Mouse (Mus musculus): ENCODE results near the gene Lrsam1. TPM values are rescaled to one million over a fixed set of nuclear protein-coding genes. Genes with fewer than 3 reads are reported as not detected.

The Lrsam1 gene
- polyA plus RNA-seq, 1 experiment from 2014 or later = 7.0 TPM

GRCm38 (mm10) chr2:32917526-32917925, 43.9 kb downstream of the Lrsam1 start:
- Histone ChIP-seq H3K27ac (replicated peaks; ENCODE audit: low read depth, low read length) (peak overlapping the region; percentile 88), H3K9me3 (ENCODE audit: control insufficient read depth, low read length) (no peaks in the 10 kb centered on the region), H3K36me3 (ENCODE audit: control insufficient read depth, insufficient read depth, low read length) (peaks cover 6% of the 10 kb centered on the region; the same call in 1 of the 2 replicates), H3K9ac (ENCODE audit: low read length) (no peak overlapping the region), H3K4me1 (ENCODE audit: control insufficient read depth, insufficient read depth, low read length) (peaks cover 31% of the 10 kb centered on the region), H3K4me2 (ENCODE audit: low read depth, severe bottlenecking) (no peak overlapping the region), H3K4me3 (ENCODE audit: low read depth, low read length) (no peak overlapping the region), H3K27me3 (ENCODE audit: control insufficient read depth, insufficient read depth, low read length) (no peaks in the 10 kb centered on the region)
- ATAC-seq (ENCODE audit: insufficient number of reproducible peaks, low FRiP score, low TSS enrichment, low read depth) (no peak), DNase-seq (ENCODE audit: low spot score) (no peak)
- WGBS = 86% methylated on average over 11 of the region's 11 CpGs

- Histone ChIP-seq H3K27ac (replicated peaks; ENCODE audit: low read depth, low read length) (peak overlapping the region; percentile 68), H3K4me3 (ENCODE audit: low read depth, low read length) (no peak overlapping the region), H3K9me3 (ENCODE audit: control insufficient read depth, low read length) (no peaks in the 10 kb centered on the region), H3K9ac (ENCODE audit: low read length) (peak overlapping the region; percentile 5; the same call in 1 of the 2 replicates), H3K27me3 (ENCODE audit: control insufficient read depth, insufficient read depth, low read length) (no peaks in the 10 kb centered on the region), H3K36me3 (ENCODE audit: control insufficient read depth, insufficient read depth, low read length) (peaks cover 3% of the 10 kb centered on the region; the same call in 1 of the 2 replicates), H3K4me1 (ENCODE audit: control insufficient read depth, insufficient read depth, low read length) (peaks cover 31% of the 10 kb centered on the region), H3K4me2 (ENCODE audit: low read depth, severe bottlenecking) (no peak overlapping the region)
- ATAC-seq (ENCODE audit: insufficient number of reproducible peaks, low FRiP score, low TSS enrichment, low read depth) (peak; percentile 41; the same call in 1 of the 2 replicates), DNase-seq (ENCODE audit: low spot score) (peak; percentile 45)
- WGBS = 23% methylated on average over 3 of the region's 3 CpGs
These were observed 46.5 kb downstream of the Lrsam1 start for GRCm38 (mm10) chr2:32914896-32915295.

- Histone ChIP-seq H3K4me3 (ENCODE audit: low read depth, low read length) (no peak overlapping the region), H3K27ac (replicated peaks; ENCODE audit: low read depth, low read length) (peak overlapping the region; percentile 68), H3K4me2 (ENCODE audit: low read depth, severe bottlenecking) (no peak overlapping the region), H3K27me3 (ENCODE audit: control insufficient read depth, insufficient read depth, low read length) (no peaks in the 10 kb centered on the region), H3K9ac (ENCODE audit: low read length) (peak overlapping the region; percentile 23), H3K36me3 (ENCODE audit: control insufficient read depth, insufficient read depth, low read length) (no peaks in the 10 kb centered on the region; the same call in 1 of the 2 replicates), H3K4me1 (ENCODE audit: control insufficient read depth, insufficient read depth, low read length) (peaks cover 31% of the 10 kb centered on the region), H3K9me3 (ENCODE audit: control insufficient read depth, low read length) (no peaks in the 10 kb centered on the region)
- ATAC-seq (ENCODE audit: insufficient number of reproducible peaks, low FRiP score, low TSS enrichment, low read depth) = no peak
- DNase-seq (ENCODE audit: low spot score) = no peak
- 76% methylated on average over 5 of the region's 5 CpGs for WGBS
These were observed 47.1 kb downstream of the Lrsam1 start for GRCm38 (mm10) chr2:32914362-32914761.

DNA sequence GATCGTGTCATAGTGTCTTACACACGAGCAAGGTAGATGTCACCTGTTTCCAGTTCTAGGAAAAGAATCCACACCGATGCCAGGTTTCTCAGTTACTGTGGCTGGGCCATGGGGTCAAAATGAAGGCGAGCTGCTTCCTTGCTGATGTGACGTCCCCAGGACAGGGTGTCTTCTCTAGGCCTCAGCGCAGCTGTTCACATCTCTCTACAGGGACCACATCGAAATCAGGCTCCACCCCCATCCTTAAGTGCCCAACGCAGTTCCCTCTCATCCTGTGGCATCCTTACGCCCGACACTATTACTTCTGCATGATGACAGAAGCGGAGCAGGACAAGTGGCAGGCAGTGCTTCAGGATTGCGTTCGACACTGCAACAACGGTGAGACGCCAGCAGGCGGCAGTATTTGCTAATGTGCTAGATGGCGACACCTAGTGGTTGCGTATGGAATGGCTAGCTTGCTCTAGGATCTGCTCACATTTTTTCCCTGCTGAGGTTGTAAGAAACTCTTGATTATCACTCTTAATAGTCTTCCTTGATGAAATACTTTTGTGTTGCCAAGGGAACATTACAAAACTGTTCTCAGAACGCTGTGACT, 49.1 kb downstream of the Lrsam1 start:
- no peak overlapping the region for H3K9ac ChIP-seq (ENCODE audit: low read length)
- H3K36me3 ChIP-seq (ENCODE audit: control insufficient read depth, insufficient read depth, low read length) = no peaks in the 10 kb centered on the region; the same call in 1 of the 2 replicates
- H3K4me2 ChIP-seq (ENCODE audit: low read depth, severe bottlenecking) = no peak overlapping the region
- ATAC-seq (ENCODE audit: insufficient number of reproducible peaks, low FRiP score, low TSS enrichment, low read depth) = no peak
- H3K27me3 ChIP-seq (ENCODE audit: control insufficient read depth, insufficient read depth, low read length) = no peaks in the 10 kb centered on the region
- DNase-seq (ENCODE audit: low spot score) = peak; percentile 91
- 32% methylated on average over 19 of the region's 19 CpGs for WGBS
- no peaks in the 10 kb centered on the region for H3K9me3 ChIP-seq (ENCODE audit: control insufficient read depth, low read length)
- H3K4me3 ChIP-seq (ENCODE audit: low read depth, low read length) = no peak overlapping the region
- no peak overlapping the region for H3K27ac ChIP-seq (replicated peaks; ENCODE audit: low read depth, low read length)
- H3K4me1 ChIP-seq (ENCODE audit: control insufficient read depth, insufficient read depth, low read length) = peaks cover 25% of the 10 kb centered on the region

DNA sequence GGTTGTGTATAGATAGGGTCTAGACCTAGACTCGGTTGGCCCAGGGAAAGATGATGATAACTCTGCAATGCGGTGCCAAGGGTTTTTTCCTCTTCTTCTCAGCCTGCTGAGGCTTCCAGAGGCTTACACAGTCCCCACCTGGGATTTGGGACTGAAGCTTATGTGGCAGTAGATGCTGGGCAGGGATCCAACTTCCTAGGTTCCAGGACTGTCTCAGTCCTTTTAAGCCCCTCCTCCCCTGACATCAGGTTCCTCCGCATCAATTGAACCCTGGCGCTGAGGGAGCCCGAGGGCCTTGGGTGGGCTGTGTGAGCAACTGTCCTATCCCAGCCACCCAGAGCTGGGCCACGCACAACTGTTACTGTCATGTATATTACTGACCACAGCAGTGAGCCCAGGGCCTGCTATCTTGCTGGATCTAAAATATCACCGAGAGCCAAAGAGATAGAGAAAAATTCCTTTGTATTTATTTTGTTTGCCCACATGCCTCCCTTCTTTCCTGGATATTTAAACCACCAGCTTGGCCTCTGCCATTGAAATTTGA, 49.7 kb downstream of the Lrsam1 start:
- ATAC-seq (ENCODE audit: insufficient number of reproducible peaks, low FRiP score, low TSS enrichment, low read depth) = no peak

DNA sequence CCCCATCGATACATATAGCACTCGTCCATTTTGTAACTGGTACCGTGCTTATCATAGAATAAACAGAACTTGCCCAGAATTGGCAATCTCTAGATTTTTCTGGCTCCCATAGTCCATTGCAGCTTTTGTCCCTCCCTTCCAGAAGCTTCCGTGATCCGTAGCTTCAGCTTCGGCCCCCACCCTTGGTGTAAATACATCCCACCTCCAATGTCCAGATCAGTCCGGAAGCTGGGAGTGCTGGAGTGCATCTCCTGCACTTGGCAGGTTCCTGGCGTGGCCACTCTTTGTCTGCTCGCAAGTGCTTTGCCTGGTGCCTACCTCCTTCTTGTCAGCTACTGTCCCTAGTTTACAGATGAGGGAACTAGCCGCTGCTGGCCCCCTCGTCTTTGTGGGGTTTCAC, 52.6 kb downstream of the Lrsam1 start:
- Histone ChIP-seq H3K4me2 (ENCODE audit: low read depth, severe bottlenecking) (no peak overlapping the region), H3K9me3 (ENCODE audit: control insufficient read depth, low read length) (no peaks in the 10 kb centered on the region), H3K9ac (ENCODE audit: low read length) (no peak overlapping the region), H3K36me3 (ENCODE audit: control insufficient read depth, insufficient read depth, low read length) (no peaks in the 10 kb centered on the region; the same call in 1 of the 2 replicates), H3K27ac (replicated peaks; ENCODE audit: low read depth, low read length) (peak overlapping the region; percentile 51; the same call in 1 of the 2 replicates), H3K4me3 (ENCODE audit: low read depth, low read length) (no peak overlapping the region), H3K4me1 (ENCODE audit: control insufficient read depth, insufficient read depth, low read length) (peaks cover 24% of the 10 kb centered on the region), H3K27me3 (ENCODE audit: control insufficient read depth, insufficient read depth, low read length) (no peaks in the 10 kb centered on the region)
- DNase-seq (ENCODE audit: low spot score) (no peak), ATAC-seq (ENCODE audit: insufficient number of reproducible peaks, low FRiP score, low TSS enrichment, low read depth) (no peak)
- WGBS = 72% methylated on average over 11 of the region's 11 CpGs

More for the DNA sequence above, 49.7 kb downstream of the Lrsam1 start:
- Histone ChIP-seq H3K27me3 (ENCODE audit: control insufficient read depth, insufficient read depth, low read length) (no peaks in the 10 kb centered on the region), H3K4me2 (ENCODE audit: low read depth, severe bottlenecking) (no peak overlapping the region), H3K36me3 (ENCODE audit: control insufficient read depth, insufficient read depth, low read length) (no peaks in the 10 kb centered on the region; the same call in 1 of the 2 replicates), H3K4me1 (ENCODE audit: control insufficient read depth, insufficient read depth, low read length) (peaks cover 30% of the 10 kb centered on the region), H3K9me3 (ENCODE audit: control insufficient read depth, low read length) (no peaks in the 10 kb centered on the region), H3K9ac (ENCODE audit: low read length) (no peak overlapping the region), H3K4me3 (ENCODE audit: low read depth, low read length) (no peak overlapping the region), H3K27ac (replicated peaks; ENCODE audit: low read depth, low read length) (no peak overlapping the region)
- no peak for DNase-seq (ENCODE audit: low spot score)
- WGBS = 87% methylated on average over 7 of the region's 7 CpGs

DNA sequence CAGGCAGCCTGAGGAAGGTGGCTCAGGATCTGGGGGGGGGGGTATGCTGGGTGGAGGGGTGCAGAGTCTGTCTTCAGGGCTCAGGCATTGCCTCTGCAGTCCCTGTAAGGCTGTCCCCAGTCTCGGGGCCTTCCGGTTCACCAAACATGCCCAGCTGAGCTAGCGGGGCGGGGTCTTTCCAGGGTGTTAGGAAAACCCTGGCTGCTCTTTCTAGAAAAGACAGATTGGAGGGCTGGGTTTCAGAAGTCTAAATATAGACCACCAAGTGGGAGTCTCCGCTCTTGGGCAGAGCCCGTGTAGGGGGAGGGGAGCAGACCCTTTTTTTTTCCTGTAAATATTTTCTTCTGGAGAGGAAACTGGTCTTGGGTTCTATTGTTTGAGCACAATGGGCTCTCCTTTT, 53.1 kb downstream of the Lrsam1 start:
- 11% methylated on average over 6 of the region's 6 CpGs for WGBS
- Histone ChIP-seq H3K4me2 (ENCODE audit: low read depth, severe bottlenecking) (no peak overlapping the region), H3K27ac (replicated peaks; ENCODE audit: low read depth, low read length) (0 out of 2 replicates have a peak overlapping the region, but pooled peaks have one; percentile 56), H3K4me1 (ENCODE audit: control insufficient read depth, insufficient read depth, low read length) (peaks cover 24% of the 10 kb centered on the region), H3K9me3 (ENCODE audit: control insufficient read depth, low read length) (no peaks in the 10 kb centered on the region), H3K4me3 (ENCODE audit: low read depth, low read length) (no peak overlapping the region), H3K9ac (ENCODE audit: low read length) (no peak overlapping the region), H3K27me3 (ENCODE audit: control insufficient read depth, insufficient read depth, low read length) (no peaks in the 10 kb centered on the region), H3K36me3 (ENCODE audit: control insufficient read depth, insufficient read depth, low read length) (no peaks in the 10 kb centered on the region; the same call in 1 of the 2 replicates)
- peak; percentile 52 for DNase-seq (ENCODE audit: low spot score)
- ATAC-seq (ENCODE audit: insufficient number of reproducible peaks, low FRiP score, low TSS enrichment, low read depth) = 0 out of 2 replicates have a peak, but pooled peaks have one; percentile 46

- 74% methylated on average over 8 of the region's 8 CpGs for WGBS
- ATAC-seq (ENCODE audit: insufficient number of reproducible peaks, low FRiP score, low TSS enrichment, low read depth) (no peak), DNase-seq (ENCODE audit: low spot score) (no peak)
- Histone ChIP-seq H3K4me1 (ENCODE audit: control insufficient read depth, insufficient read depth, low read length) (peaks cover 24% of the 10 kb centered on the region), H3K36me3 (ENCODE audit: control insufficient read depth, insufficient read depth, low read length) (no peaks in the 10 kb centered on the region; the same call in 1 of the 2 replicates), H3K27ac (replicated peaks; ENCODE audit: low read depth, low read length) (peak overlapping the region; percentile 56; the same call in 1 of the 2 replicates), H3K4me3 (ENCODE audit: low read depth, low read length) (no peak overlapping the region), H3K9me3 (ENCODE audit: control insufficient read depth, low read length) (no peaks in the 10 kb centered on the region), H3K4me2 (ENCODE audit: low read depth, severe bottlenecking) (no peak overlapping the region), H3K27me3 (ENCODE audit: control insufficient read depth, insufficient read depth, low read length) (no peaks in the 10 kb centered on the region), H3K9ac (ENCODE audit: low read length) (no peak overlapping the region)
These were observed 54.0 kb downstream of the Lrsam1 start for GRCm38 (mm10) chr2:32907442-32907841.
